Mouse (Mus musculus): ENCODE data around the gene Gm10309. TPM values are rescaled to one million over a fixed set of nuclear protein-coding genes. Genes with fewer than 3 reads are reported as not detected.

Gene Gm10309
- polyA plus RNA-seq, 1 experiment from 2014 or later: 0.50 TPM

GRCm38 (mm10) chr17:86507342-86508211 lies 2.5 kb upstream of the Gm10309 start:
- Histone ChIP-seq H3K4me3 (no peak overlapping the region), H3K36me3 (no peaks in the 10 kb centered on the region), H3K9ac (no peak overlapping the region), H3K9me3 (replicated peaks) (no peaks in the 10 kb centered on the region), H3K4me2 (replicated peaks) (no peak overlapping the region), H3K27me3 (no peaks in the 10 kb centered on the region), H3K4me1 (0 out of 2 replicates have a peak, but pooled peaks cover 7% of the 10 kb centered on the region), H3K27ac (no peak overlapping the region)
- 66% methylated on average over 19 of the region's 19 CpGs for WGBS
- ATAC-seq (ENCODE audit: low FRiP score): no peak

- WGBS: 80% methylated on average over 5 of the region's 5 CpGs
- Histone ChIP-seq H3K27ac (no peak overlapping the region), H3K36me3 (no peaks in the 10 kb centered on the region), H3K4me3 (no peak overlapping the region), H3K4me2 (replicated peaks) (no peak overlapping the region), H3K9me3 (replicated peaks) (no peaks in the 10 kb centered on the region), H3K27me3 (no peaks in the 10 kb centered on the region), H3K4me1 (0 out of 2 replicates have a peak, but pooled peaks cover 7% of the 10 kb centered on the region), H3K9ac (no peak overlapping the region)
- ATAC-seq (ENCODE audit: low FRiP score): no peak
These were observed 1.8 kb upstream of the Gm10309 start for GRCm38 (mm10) chr17:86506881-86507280.

- H3K4me2 ChIP-seq (replicated peaks): no peak overlapping the region
- no peak overlapping the region for H3K4me3 ChIP-seq
- 0 out of 2 replicates have a peak, but pooled peaks cover 12% of the 10 kb centered on the region for H3K4me1 ChIP-seq
- 96% methylated on average over 9 of the region's 9 CpGs for WGBS
- no peaks in the 10 kb centered on the region for H3K36me3 ChIP-seq
- H3K27ac ChIP-seq: no peak overlapping the region
- no peak for ATAC-seq (ENCODE audit: low FRiP score)
- no peaks in the 10 kb centered on the region for H3K27me3 ChIP-seq
- H3K9ac ChIP-seq: no peak overlapping the region
- H3K9me3 ChIP-seq (replicated peaks): no peaks in the 10 kb centered on the region
These were observed 1.7 kb downstream of the Gm10309 start for GRCm38 (mm10) chr17:86503208-86503897.

GRCm38 (mm10) chr17:86501393-86501792 lies 3.6 kb downstream of the Gm10309 start:
- 88% methylated on average over 4 of the region's 4 CpGs for WGBS

GRCm38 (mm10) chr17:86499359-86500045 lies 5.5 kb downstream of the Gm10309 start:
- Histone ChIP-seq H3K9ac (no peak overlapping the region), H3K27me3 (no peaks in the 10 kb centered on the region), H3K27ac (peak overlapping the region; percentile 37; the same call in 1 of the 2 replicates), H3K36me3 (no peaks in the 10 kb centered on the region), H3K4me2 (replicated peaks) (no peak overlapping the region), H3K4me3 (no peak overlapping the region), H3K4me1 (0 out of 2 replicates have a peak, but pooled peaks cover 5% of the 10 kb centered on the region), H3K9me3 (replicated peaks) (no peaks in the 10 kb centered on the region)
- 58% methylated on average over 15 of the region's 15 CpGs for WGBS
- no peak for ATAC-seq (ENCODE audit: low FRiP score)

More at GRCm38 (mm10) chr17:86501393-86501792, 3.6 kb downstream of the Gm10309 start:
- Histone ChIP-seq H3K4me1 (0 out of 2 replicates have a peak, but pooled peaks cover 5% of the 10 kb centered on the region), H3K9ac (no peak overlapping the region), H3K4me3 (no peak overlapping the region), H3K27ac (no peak overlapping the region), H3K36me3 (no peaks in the 10 kb centered on the region), H3K4me2 (replicated peaks) (no peak overlapping the region), H3K9me3 (replicated peaks) (no peaks in the 10 kb centered on the region), H3K27me3 (no peaks in the 10 kb centered on the region)
- no peak for ATAC-seq (ENCODE audit: low FRiP score)

GRCm38 (mm10) chr17:86497302-86497701 lies 7.7 kb downstream of the Gm10309 start:
- Histone ChIP-seq H3K27ac (no peak overlapping the region), H3K27me3 (no peaks in the 10 kb centered on the region), H3K4me2 (replicated peaks) (no peak overlapping the region), H3K9me3 (replicated peaks) (no peaks in the 10 kb centered on the region), H3K9ac (no peak overlapping the region), H3K4me1 (0 out of 2 replicates have a peak, but pooled peaks cover 5% of the 10 kb centered on the region), H3K36me3 (no peaks in the 10 kb centered on the region), H3K4me3 (no peak overlapping the region)
- WGBS: 92% methylated on average over 4 of the region's 4 CpGs
- ATAC-seq (ENCODE audit: low FRiP score): no peak

- H3K4me3 ChIP-seq: no peak overlapping the region
- 91% methylated on average over 9 of the region's 9 CpGs for WGBS
- 0 out of 2 replicates have a peak, but pooled peaks cover 5% of the 10 kb centered on the region for H3K4me1 ChIP-seq
- H3K27ac ChIP-seq: no peak overlapping the region
- H3K27me3 ChIP-seq: no peaks in the 10 kb centered on the region
- no peak overlapping the region for H3K4me2 ChIP-seq (replicated peaks)
- no peak for ATAC-seq (ENCODE audit: low FRiP score)
- H3K9ac ChIP-seq: no peak overlapping the region
- H3K36me3 ChIP-seq: no peaks in the 10 kb centered on the region
- H3K9me3 ChIP-seq (replicated peaks): no peaks in the 10 kb centered on the region
These were observed 8.8 kb downstream of the Gm10309 start for GRCm38 (mm10) chr17:86496123-86496771.

GRCm38 (mm10) chr17:86494895-86495294 lies 10.1 kb downstream of the Gm10309 start:
- Histone ChIP-seq H3K36me3 (no peaks in the 10 kb centered on the region), H3K9me3 (replicated peaks) (no peaks in the 10 kb centered on the region), H3K27ac (no peak overlapping the region), H3K4me3 (no peak overlapping the region), H3K4me2 (replicated peaks) (no peak overlapping the region), H3K4me1 (0 out of 2 replicates have a peak, but pooled peaks cover 5% of the 10 kb centered on the region), H3K9ac (no peak overlapping the region), H3K27me3 (no peaks in the 10 kb centered on the region)
- ATAC-seq (ENCODE audit: low FRiP score): no peak
- WGBS: 81% methylated on average over 6 of the region's 6 CpGs

- no peak overlapping the region for H3K4me3 ChIP-seq
- no peak overlapping the region for H3K4me2 ChIP-seq (replicated peaks)
- H3K9me3 ChIP-seq (replicated peaks): no peaks in the 10 kb centered on the region
- 0 out of 2 replicates have a peak, but pooled peaks cover 5% of the 10 kb centered on the region for H3K4me1 ChIP-seq
- H3K36me3 ChIP-seq: no peaks in the 10 kb centered on the region
- H3K27ac ChIP-seq: no peak overlapping the region
- H3K9ac ChIP-seq: no peak overlapping the region
- 91% methylated on average over 6 of the region's 6 CpGs for WGBS
- no peak for ATAC-seq (ENCODE audit: low FRiP score)
- no peaks in the 10 kb centered on the region for H3K27me3 ChIP-seq
These were observed 10.5 kb downstream of the Gm10309 start for GRCm38 (mm10) chr17:86494494-86494893.

- no peaks in the 10 kb centered on the region for H3K36me3 ChIP-seq
- no peak overlapping the region for H3K4me3 ChIP-seq
- WGBS: 80% methylated on average over 8 of the region's 8 CpGs
- H3K27ac ChIP-seq: no peak overlapping the region
- H3K4me1 ChIP-seq: 0 out of 2 replicates have a peak, but pooled peaks cover under 1% of the 10 kb centered on the region
- H3K27me3 ChIP-seq: no peaks in the 10 kb centered on the region
- no peak for ATAC-seq (ENCODE audit: low FRiP score)
- no peak overlapping the region for H3K4me2 ChIP-seq (replicated peaks)
- H3K9me3 ChIP-seq (replicated peaks): no peaks in the 10 kb centered on the region
- H3K9ac ChIP-seq: no peak overlapping the region
These were observed 11.1 kb downstream of the Gm10309 start for GRCm38 (mm10) chr17:86493891-86494420.

- Histone ChIP-seq H3K4me1 (no peaks in the 10 kb centered on the region), H3K9me3 (replicated peaks) (no peaks in the 10 kb centered on the region), H3K9ac (no peak overlapping the region), H3K27me3 (no peaks in the 10 kb centered on the region), H3K4me3 (no peak overlapping the region), H3K4me2 (replicated peaks) (no peak overlapping the region), H3K36me3 (no peaks in the 10 kb centered on the region), H3K27ac (no peak overlapping the region)
- 87% methylated on average over 7 of the region's 7 CpGs for WGBS
- no peak for ATAC-seq (ENCODE audit: low FRiP score)
These were observed 12.7 kb downstream of the Gm10309 start for GRCm38 (mm10) chr17:86492376-86492775.
